7 mouse cellular contexts compared by ENCODE assay signal in the genomic region with DNA sequence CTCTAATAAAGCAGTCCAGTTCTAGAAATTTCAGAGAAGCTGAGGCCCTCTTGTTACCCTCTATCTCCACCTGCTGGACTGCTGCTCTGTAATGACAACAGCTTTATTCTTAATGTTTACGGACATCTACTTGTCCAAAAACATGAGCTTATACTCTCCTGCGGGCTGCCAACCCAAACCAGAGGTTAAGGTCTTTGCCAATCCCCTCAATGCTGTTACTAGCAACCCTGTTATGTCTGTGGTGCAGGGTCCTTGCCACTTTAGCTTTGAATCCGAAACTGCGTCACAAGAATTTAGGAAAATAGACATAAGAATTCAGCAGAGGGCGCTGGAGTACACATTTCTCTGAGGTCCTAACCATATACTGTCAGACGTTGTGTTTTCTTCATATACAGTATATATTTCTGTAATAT. TPM values are rescaled to one million over a fixed set of nuclear protein-coding genes. Genes with fewer than 3 reads are reported as not detected.
DNase-seq lines count a peak whose midpoint lies in the region.

No protein-coding gene starts in this region.

- DNase-seq in adrenal gland, adult 18-20 months (ENCODE audit: low spot score in 2 of 2): peak; percentile 18 to 20
- peak; percentile 42 to 45 for DNase-seq in cerebellum, postnatal 25 days
- peak; percentile 53 for DNase-seq in gastrocnemius, adult 18-20 months (ENCODE audit: low spot score)
- peak; percentile 39 for DNase-seq in hindlimb bud, embryonic 11.5 days (ENCODE audit: extremely low spot score, low read depth, low spot score)
- DNase-seq in left cerebral cortex, adult 11 months (ENCODE audit: low spot score): peak; percentile 53
- DNase-seq in lung, postnatal 14 days: peak; percentile 18
- peak; percentile 68 for DNase-seq in retina, postnatal 1 day

RNA-seq across cellular contexts. Expression of a gene that starts 54.4 kb away (rescaled TPM):
- total RNA-seq in adrenal gland, adult 18-20 months (2021): 1 to 10 TPM; 1.9 to 2.0 TPM
- 10 to 100 TPM; 10.8 to 21.1 TPM for total RNA-seq in gastrocnemius, adult 18-20 months (2021)

Comparison
In these comparisons a context has a peak if more than half of its experiments do, and no peak if none do; other contexts are left out.
1. Peak in every context shown above with its lines: DNase-seq.
2. DNase-seq: peak in every context shown above with its lines; median percentile 68 in retina, postnatal 1 day; 53 in gastrocnemius, adult 18-20 months; 53 in left cerebral cortex, adult 11 months; 44 in cerebellum, postnatal 25 days; 39 in hindlimb bud, embryonic 11.5 days; 19 in adrenal gland, adult 18-20 months; 18 in lung, postnatal 14 days.
3. RNA of a gene that starts 54.4 kb away (total RNA-seq): 10.8 to 21.1 TPM in gastrocnemius, adult 18-20 months; 1.9 to 2.0 TPM in adrenal gland, adult 18-20 months; every median in the first group is over 4 times any median in the second.